Mouse (Mus musculus) 416B (cell line): ENCODE measurements around the gene Skint6.
"Not testable (repeated sequence)": the region's sequence is repeated elsewhere in the genome, so short reads cannot be mapped to it uniquely, and the experiment has no call there.

ENCODE experiments used
- DNase-seq: peaks from one replicate; pipeline ENCODE4 v3.0.0; 2011; ENCODE audit warnings: low read depth

The Skint6 gene

DNA sequence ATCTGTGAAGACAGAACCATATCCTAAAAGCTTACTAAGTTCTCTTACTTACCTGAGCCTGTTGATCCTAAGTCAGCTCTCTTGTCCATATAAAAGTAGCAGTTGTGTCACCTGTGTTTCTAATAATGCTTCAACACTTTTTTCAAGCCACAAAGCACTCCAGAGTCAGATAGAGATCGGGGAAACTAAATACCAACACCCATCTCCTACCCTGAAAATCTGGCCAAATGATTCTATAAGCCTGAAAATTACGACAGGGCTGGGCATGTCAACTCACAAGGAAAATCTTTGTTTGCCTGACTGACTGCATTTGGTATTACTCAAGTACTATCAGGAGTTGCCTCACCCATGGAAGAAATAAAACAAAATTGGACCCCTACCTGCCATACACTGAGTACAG lies at the start of gene Skint6:
TSS of gene Skint6 (minus strand) at position 101 of the 400 bp plus-strand sequence.
- no peak for DNase-seq

- peak; percentile 0 for DNase-seq
These were observed 34.1 kb upstream of the Skint6 start for GRCm38 (mm10) chr4:113320911-113321310.

DNA sequence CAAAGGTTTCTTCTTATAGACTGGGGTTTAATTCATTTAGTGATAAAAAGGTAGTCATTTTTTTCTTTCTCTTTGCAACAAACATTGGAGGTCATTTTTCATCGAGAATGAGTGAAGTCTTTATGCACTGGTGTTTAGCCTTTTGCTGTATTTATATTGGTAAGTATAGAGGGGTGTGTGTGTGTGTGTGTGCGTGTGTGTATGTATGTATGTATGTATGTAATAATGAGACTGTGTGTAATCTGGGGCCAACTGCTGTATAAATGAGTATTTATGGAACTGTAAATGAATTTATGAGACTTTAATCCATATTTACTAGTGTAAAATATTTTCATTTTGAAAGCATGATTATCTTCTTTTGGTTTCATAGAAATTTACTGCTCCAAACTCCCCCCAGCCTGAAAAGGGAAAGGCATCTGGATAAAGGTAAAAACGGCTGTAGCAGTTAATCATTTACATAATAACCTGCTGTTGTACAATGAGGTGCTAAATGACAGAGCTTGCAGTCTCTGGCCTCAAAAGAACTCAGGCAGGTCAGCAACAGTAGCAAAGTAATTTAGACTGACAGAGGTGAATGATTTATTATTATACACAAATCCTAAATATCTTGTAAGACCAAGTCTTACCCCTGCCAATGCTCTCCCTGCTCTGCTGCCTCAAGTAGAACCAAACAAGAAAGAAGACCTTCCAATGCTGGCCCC lies 15.2 kb upstream of the Skint6 start:
- DNase-seq = no peak

DNA sequence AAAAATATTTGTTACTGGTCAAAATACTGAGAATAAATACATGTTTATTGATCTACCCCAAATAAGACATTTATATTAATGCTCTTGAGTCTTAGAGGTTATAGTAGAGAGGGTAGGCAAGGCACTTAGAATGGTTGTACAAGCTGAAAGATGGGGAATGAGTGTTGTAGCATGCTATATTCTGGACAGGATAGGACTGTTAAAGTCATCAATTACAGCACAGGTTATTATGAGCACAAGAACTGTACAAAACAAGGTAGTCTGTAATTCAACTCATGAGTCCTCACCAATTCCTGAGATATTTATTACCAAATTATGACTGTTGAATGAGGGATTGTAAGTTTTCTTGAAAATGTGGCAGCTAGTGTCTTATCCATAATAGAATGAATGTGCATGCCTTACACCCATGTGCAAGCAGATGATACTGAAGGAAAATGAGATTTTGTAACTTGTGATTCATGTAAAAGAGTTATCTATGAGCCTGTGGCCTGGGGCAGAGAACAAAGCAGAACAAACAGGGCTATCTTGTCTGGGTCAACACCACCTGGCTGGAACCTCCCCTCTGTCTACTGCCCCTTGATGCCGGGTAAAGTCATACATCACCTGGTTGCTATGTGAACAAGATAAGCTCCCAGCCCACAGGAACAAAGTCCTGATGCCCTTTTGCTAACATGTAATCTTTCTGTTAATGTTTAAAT lies 23.3 kb downstream of the Skint6 start:
- no peak for DNase-seq

DNA sequence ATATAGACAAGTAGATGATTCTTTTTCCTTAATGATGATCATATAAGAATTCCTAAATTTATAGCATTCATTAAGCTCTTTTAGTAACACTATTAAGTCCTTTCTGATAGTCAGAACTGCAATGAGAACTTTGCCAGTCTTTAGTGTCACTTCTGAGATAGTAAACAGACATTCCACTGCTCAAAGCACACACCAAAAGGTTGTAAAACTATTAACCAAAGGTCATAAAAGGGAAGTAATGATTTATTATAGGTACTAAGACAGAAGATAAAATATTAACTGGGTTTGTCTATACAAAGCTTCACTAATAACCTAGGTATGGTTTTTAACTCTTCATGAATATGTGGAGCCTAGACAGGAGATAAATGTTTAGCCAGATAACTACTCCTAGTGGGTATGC lies 41.0 kb downstream of the Skint6 start:
- no peak for DNase-seq

DNA sequence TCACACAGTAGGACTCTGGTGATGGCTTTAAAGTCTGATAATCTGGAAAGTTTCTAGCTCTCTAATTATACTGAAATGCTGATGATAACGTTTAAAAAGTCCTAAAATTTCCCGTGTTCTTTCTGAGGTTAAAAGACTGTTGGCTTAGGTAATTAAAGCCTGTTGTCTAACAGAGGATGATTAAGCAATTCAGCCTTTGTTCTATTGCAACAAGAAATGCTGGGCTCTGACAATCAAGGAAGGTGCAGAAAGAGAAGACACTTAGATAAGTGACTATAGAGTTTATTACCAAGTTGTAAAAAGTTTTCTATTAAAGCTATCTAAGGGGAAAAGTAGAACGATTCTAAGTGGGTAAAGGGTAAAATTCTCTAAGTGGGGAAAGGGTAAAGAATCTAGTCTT lies 219.2 kb downstream of the Skint6 start:
- DNase-seq = no peak

DNA sequence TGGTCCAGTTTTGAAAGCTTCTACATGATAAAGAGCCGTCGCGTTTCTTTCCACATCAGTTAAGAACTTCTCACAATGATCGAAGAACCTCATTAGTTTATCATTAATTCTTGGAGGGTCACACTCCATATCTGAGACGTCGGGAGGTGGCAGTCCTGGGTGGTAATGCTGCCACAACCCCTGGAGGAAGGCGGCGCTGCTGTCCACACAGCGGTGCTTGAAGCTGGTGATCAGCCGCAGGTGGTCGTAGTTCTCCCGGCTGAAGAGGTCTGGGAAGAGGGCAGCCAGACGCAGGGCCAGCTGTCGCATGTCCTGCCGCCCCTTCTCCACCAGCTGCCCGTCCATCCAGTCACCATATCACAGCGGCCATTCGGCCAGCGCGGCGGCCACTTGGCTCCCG lies 307.6 kb downstream of the Skint6 start:
- DNase-seq = not testable (repeated sequence)

DNA sequence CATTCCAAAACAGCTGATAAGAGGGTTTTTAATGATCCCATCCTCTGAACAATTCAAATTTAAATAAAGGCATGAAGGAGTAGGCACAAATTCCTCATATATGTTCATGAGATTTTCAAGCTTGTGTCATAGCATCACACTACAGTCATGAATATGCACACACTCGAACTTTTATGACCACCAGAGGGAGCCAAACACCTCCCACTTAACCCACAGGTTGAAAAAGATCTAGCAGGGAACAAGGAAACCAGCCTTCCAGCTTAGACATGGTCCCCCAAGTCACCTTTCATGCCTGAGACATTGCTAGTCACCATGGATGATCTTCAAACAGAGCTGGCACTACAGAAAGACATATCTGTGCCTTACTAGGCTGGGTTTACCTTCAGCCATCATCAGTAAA lies 496.1 kb downstream of the Skint6 start:
- DNase-seq = peak; percentile 11

- DNase-seq = no peak
These were observed 512.0 kb downstream of the Skint6 start, which contains the start of gene Skint10 for GRCm38 (mm10) chr4:112774766-112775165. Gene Skint10 (minus strand): TSS chr4:112774866.
